Mouse (Mus musculus) megakaryocyte-erythroid progenitor cell, adult 5-6 weeks (primary cell): ENCODE data around the gene Psrc1. TPM values are rescaled to one million over a fixed set of nuclear protein-coding genes. Genes with fewer than 3 reads are reported as not detected.
A peak's percentile ranks its signal among the peaks of the same experiment; 100 is the strongest.

ENCODE experiments used
- ATAC-seq: replicated peaks from 2 replicates; pipeline ENCODE4 v1.8.0; 2016; ENCODE audit warnings: mild to moderate bottlenecking, inconsistent platforms; ENCODE audit not compliant: severe bottlenecking, poor library complexity, low FRiP score, low TSS enrichment
- total RNA-seq, 2 experiments: library from RNA; stranded (forward) in 1 of 2; stranded (reverse) in 1 of 2; fragments of 200-1000, 215-1000 nt in 1 of 2; fragments of >200 nt in 1 of 2; fragmentation: Nextera tagmentation in 1 of 2; gene quantifications; 2 replicates each; pipeline ENCODE4 v1.2.3; 2014 to 2017

The Psrc1 gene
- 34.4 and 34.9 TPM in 2 replicates for total RNA-seq (2014; fragmentation: Nextera tagmentation)
- 13.6 and 24.9 TPM in 2 replicates for total RNA-seq (2017)

DNA sequence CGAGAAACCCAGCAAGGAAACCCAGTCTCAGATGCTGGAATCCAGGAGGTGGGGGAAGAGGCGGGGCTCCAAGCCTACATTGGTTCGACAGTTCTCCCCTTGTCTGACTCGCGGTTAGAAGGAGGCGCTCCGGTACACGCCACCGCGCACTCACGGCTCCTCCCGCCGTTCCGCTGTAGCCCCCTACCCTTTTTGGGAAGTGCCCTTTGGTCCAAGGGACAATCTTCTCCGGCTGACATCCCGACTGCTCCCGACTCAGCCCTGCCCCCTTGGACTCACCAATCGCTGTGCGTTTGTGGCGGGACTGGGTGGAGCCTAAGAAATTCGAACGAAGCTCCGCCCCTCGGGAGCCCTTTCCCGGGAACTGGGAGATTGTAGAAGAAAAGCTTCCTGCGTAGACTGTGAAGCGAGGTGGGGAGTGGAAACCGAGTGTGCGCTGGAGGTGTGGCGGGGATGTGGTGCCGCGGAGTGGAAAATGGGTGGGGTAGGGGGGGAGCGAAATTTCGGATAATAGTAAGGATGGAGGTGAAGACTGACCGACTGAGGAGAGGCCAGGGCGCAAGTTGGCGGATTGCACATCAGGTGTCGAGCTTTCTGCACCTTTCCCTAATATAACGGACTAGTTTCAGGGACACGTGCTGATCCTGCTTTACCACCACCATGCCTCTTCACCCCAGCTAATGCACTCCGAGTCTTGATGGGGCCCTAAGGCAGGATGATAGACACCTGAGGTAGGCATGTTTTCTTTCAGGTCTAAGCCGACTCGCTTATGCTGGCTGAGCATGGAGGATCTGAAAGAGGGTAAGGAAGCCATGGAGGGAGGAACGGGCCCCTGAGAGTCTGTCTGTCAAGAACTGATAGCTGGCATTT lies at the start of gene Psrc1:
TSS of gene Psrc1 (plus strand) at position 355 of the 870 bp plus-strand sequence.
- peak; percentile 74 for ATAC-seq

DNA sequence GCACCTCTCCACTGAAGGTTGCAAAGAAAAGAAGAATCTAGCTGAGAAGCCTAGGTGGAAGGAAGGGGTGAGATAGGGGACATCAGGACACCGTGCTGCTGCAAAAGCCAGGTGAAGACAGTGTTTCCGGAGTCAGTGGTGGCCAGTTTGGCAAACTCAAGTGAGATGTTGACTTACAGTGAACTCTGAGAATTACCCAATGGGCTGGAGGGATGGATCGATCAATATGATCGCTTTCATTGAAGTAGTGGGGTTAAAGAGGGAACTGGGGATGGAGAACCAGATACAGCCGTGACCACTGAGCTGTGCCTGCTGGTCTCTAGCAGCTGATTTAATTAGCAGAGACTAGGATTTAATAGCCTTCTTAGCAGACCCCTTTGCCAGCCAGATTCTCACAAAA lies 46.8 kb upstream of the Psrc1 start:
- no peak for ATAC-seq

DNA sequence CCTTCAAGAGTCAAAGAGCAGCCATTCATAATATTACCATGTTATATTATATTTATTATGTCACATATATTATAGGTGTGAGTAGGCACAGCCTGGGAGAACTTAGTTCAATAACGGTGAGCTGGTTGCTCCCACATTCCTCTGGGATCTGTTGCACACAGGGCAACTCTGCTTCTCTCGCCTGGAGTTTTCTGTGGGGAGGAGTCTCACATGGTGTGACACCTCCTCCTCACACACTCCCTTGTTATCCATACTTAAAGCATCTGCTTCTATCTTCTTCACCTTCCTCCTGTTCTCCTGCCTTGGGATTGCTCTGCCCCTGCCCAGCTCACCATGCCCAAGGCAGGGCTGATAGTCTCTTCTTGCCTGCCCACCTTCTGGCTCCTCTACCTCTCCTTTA lies 42.6 kb upstream of the Psrc1 start:
- ATAC-seq: no peak

DNA sequence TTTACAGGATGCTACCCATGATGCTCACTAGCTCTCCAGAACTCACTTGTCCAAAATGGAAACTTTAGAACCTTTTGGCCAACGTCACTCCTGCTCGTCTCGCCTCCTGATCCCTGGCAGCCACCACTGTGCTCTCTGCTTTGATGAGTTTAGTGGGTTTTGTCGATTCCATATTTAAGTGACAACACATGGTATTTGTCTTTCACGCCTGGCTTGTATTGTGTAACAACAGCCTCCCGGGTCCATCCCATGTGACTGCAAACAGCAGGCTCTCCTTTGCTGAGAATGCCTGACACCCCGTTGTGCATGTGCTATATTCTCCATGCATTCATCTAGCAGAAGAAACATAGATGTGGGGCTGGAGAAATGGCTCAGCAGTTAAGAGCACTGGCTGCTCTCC lies 41.5 kb upstream of the Psrc1 start:
- no peak for ATAC-seq

DNA sequence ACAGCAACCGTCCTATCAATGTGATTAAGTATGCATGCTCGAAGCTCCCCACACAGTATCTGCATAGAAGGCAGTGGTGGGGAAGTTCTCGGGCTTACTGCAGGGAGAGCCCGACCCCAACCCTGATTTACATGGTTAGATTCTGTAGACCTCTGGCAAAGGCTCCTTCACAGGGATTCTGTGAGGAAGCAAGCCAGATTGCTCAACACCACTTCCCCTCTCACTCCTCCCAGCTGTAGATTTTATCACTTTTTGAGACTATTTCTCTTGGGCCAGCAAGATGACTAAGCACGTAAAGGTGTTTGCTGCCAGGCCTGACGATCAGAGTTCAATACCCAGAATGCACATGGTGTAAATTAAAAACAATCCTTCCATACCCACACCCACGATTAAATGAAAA lies 37.8 kb upstream of the Psrc1 start:
- no peak for ATAC-seq

DNA sequence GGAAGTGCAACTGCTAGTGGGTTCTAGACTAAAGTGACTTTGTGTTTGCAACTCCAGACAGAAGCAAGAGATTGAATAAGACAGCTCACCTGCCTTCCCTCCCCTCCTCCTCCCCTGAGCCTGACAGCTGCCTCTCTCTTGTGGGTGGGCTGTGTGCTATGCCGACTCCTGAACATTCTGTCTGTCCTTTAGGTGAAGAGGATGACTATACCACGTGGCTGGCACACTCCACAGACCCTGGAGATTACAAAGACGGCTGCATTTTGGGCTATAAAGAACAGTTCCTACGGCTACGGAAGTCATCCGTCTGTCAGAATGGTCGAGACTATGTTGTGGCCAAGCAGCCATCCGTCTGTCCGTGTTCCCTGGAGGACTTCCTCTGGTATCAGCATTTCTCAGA lies 35.3 kb upstream of the Psrc1 start:
- no peak for ATAC-seq

DNA sequence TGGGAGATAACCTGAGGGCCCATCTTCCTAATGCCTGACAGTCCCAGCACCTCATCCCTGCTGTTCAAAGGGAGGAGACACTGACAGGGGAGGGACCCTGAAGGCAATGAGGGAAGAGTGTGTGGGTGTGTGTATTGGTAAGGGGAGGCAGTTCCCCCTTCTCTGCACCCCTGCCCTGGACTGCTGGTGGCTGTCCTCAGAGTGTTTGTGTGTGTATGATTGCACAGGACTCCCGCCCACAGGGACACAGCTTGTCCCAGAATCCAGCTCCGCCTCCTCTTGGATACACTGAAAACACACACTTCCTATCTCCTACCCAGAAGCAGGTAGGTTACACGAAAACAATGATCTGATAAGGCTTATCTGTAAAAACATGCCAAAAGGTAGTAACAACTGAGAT lies 28.4 kb upstream of the Psrc1 start:
- ATAC-seq: no peak

DNA sequence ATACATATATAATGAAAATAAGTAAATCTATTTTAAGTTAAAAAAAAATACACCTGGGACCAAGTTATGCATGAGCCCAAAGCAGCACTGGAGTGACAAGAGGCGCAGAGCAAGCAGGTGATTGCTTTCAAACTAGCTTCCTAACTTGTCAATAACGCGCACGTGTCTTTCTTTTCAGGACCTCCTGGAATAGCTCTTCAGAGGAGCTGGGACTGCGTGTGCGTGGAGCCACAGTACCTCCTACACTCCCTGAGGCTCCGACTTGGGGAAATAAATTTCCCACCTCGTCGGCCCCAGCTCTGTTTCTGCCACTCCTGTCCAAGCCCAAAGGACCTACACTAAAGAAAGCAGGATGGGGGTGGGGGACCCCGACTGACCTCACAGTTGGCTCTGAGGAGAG lies 26.6 kb upstream of the Psrc1 start:
- no peak for ATAC-seq

DNA sequence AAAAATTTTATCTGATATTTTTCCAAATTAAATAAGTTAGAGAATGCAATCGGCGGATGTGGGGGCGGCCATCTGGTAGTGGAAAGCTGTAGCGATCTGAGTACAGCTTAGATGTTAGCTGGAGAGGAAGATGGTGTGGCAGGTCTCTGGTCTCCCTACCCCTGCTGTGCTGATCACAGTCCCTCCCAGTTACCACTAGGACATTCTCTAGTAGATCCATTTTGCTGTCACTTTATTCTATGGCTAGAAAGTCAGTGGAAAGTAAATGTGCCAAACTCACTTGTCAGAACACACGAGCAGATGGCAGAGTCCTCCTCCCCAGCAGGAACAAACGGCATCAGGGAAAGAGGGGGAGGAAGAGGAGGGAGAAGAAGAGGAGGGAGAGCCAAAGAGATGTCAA lies 25.2 kb upstream of the Psrc1 start:
- no peak for ATAC-seq

DNA sequence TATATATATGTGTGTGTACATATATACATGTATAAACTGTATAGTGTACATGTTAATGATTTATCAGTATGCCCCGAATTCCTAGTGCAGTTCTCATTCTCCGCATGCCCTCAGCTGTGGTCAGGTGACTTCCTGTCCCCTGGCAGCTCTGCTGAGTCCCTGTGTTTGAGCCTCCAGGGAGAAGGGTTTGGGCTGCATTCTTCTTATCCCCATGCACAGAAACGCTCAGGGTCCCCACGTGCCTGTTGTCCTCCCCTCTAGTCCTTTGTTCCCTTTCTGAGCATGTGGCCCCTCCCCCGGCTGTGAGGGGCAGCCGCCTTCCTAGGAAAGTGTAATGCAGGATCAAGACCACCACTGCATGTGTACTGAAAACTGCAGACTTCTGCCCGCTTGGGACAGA lies 22.7 kb upstream of the Psrc1 start:
- ATAC-seq: no peak

DNA sequence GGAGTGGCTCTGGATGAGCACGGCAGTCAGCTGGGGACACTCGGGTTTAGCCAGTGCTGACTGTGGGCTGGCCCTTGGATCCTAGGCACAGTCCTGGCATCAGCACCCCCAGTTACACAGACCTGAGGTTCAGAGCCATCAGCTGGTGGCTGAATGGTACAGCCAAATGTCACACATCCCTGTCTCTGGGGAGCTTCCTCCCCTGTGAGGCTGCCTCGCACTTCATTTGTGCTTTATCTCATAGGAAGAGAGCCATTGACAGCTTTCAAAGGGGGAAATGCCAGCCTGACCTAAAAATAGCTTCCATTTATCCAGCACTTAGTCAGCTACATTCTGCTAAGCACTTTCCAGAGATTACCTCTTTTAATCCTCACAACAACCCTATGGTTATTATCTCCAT lies 20.0 kb upstream of the Psrc1 start:
- no peak for ATAC-seq

DNA sequence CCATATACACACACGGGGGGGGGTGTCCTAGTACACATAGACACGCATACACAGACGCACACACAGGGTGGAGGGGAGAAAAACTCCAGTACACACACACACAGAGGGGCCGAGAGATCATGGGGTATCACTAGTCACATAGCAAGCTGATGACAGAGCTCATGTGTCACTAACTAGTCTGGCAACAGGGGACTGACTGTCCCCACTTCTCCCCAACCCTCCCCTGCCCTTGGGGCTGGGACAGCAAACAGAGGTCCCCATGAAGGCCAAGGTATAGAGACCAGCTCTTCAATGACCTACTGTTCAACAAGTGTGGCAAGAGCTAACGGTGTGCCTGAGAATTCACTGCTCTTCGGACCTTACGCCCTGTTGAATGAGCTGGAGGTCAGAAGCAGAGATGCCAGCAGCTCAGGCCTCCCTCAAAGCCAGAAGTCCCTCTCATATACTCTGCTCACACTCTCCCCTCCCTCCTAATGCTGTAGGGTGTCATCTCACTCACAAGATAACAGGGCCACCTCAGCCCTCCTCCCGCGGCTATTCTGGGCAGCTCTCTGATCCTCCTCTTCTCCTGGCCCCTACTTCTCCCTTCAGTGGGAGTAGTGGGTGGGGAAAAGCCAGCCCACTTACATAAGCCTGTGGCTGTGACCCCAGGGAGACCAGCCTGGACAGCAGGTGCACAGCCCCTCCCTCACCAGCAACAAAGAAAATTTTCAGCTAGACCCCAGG lies 19.2 kb upstream of the Psrc1 start, which contains the start of gene Mybphl:
TSS of gene Mybphl (plus strand) at position 642 of the 726 bp plus-strand sequence.
- ATAC-seq: no peak

DNA sequence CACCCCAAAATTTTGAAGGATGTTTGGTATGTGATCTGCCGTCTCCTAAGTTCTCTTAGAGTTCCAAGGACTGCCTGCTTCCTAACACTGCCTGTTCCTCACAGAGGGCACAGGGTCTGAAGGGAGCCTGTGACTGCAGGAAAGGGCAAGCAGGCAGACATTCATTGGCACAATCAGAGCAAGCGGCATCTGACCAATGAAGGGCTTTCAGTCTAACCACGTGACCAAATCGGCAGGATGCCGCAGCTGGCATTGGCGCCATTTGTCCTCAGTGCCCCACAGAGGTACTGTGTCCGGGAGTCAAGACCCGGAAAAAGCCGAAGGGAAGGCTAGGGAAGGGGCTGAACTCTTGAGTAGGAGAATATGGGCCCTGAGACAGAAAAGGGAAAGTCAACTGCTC lies 16.5 kb upstream of the Psrc1 start:
- no peak for ATAC-seq

DNA sequence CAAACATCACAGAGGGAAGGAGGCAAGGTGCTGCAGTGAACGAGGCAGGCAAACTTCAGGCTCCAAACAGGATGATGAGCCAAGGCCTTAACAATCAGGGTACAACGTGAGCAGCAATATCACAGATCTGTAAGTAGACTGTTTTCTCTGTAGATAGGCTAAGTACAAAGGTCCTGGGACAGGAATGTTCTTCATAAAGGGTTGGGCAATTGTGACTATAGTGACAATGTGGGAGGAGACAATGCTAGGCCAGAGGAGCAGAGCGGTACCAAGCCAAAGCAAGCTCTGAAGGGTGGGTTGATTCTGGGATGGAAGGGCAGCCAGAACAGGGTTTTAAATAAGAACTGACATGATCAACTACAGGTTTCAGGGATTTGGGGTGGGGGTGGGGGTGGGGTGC lies 15.8 kb upstream of the Psrc1 start:
- ATAC-seq: no peak

DNA sequence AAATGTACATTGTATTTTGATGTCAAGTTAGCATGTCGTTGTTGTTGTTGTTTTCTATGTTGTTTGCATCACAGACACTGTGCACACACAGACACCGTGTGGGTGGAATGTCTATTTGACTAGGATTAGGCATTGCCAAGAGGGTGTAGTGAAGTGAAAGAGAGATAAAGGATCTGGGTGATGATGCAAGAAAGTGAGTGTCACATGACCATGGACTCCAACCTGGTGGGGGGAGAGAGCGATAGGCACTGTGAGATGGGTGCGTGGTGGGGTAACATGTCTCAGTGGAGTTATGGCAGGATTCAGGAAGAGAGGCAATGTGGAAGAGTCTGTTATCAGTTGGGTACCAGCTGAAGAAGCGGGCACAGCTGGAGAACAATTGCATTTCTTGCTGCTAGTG lies 14.9 kb upstream of the Psrc1 start:
- peak; percentile 41 for ATAC-seq

DNA sequence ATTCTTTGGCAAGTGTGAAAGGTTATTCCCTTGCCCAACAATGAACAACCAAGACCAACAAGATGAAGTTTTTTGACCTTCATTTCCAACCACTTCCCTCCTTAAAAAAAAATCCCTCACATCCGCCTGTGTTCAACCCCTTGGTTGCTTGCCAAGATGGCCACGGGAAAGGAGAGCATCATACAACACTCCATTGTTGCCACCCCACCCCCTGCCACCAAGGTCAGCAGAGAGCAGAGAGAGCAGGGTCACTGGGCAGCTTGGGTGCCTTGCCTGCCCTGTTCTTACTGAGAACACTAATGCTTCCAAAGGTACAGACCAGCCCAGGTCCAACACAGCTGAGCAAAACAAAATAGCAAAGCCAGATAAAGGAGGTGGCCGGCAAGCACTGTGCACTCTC lies 11.4 kb upstream of the Psrc1 start:
- no peak for ATAC-seq

DNA sequence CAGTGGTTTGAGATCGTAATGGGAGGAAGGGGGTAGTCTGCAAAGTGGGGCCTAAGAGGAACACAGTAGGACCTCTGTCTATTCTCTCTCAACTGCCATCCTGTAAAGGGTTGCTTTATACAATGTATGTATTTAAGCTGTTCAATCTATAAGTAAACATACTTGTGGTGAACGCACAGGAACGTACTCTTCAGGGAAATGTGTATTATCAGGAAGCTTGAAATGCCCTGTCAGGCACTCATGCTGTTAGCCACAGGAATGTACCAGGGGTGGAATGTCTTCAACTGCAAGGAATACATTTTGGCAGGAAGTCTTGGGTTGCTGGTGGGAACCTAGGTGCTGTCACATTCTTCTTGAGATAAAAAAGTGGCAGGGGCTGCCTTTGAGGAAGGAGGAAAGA lies 10.9 kb upstream of the Psrc1 start:
- no peak for ATAC-seq

DNA sequence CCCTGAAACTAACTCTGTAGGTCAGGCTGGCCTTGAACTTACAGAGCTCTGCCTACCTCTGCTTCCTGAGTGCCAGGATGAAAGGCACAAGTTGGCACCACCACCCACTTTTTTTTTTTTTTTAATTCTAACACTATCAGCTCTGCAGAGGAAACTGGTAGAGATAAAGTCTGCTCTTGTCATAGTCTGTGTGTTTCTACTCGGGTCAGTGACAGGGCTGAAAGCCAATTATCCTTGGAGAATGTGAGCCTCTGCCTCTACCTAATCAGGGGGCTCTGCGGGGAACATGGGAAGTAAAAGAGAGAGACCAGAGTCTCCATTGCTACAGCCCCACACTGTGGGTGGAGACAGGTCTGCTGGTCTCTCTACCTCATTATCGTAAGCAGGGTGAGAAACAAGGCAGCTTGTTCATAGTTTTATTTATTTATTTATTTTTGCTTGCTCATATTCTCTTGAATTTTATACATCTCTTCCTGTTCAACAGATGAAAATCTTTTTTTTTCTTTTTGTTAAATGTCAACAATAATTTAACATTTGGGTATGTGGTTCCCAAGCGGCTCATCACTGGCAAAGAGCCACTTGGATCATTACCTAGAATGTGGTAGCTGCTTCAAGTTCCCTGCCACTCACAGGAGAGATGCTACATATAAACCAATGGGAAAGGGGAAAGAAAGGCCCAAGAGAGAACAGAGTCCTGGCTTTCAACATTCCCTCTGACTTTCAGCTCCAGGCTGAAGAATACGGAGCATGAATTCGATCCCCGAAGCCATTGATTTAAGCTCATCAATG lies 4.6 kb upstream of the Psrc1 start:
- peak; percentile 12 for ATAC-seq

DNA sequence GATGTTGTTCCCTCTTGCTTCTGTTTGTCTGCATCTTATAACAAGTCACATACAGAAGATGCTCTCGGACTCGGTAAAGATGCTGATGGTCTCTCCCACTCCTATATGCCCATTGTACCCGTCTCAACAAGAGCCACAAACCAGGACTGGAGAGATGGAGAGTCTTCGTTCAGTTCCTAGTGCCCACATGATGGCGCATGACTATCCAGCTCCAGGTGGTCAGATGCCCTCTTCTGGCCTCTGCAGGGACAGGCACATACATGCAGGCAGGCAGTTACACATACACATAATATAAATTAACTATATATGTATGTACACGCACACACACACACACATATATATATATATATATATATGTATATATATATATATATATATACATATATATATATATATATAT lies 2.9 kb upstream of the Psrc1 start:
- ATAC-seq: peak; percentile 65
